Mouse (Mus musculus) 3T3-L1 (cell line): ENCODE results near the gene Pld6.
A peak's percentile ranks its signal among the peaks of the same experiment; 100 is the strongest.

Source experiments
- DNase-seq: peaks from one replicate; pipeline ENCODE4 v3.0.0-alpha.2; 2015; ENCODE audit warnings: low read depth, low spot score

Gene Pld6

DNA sequence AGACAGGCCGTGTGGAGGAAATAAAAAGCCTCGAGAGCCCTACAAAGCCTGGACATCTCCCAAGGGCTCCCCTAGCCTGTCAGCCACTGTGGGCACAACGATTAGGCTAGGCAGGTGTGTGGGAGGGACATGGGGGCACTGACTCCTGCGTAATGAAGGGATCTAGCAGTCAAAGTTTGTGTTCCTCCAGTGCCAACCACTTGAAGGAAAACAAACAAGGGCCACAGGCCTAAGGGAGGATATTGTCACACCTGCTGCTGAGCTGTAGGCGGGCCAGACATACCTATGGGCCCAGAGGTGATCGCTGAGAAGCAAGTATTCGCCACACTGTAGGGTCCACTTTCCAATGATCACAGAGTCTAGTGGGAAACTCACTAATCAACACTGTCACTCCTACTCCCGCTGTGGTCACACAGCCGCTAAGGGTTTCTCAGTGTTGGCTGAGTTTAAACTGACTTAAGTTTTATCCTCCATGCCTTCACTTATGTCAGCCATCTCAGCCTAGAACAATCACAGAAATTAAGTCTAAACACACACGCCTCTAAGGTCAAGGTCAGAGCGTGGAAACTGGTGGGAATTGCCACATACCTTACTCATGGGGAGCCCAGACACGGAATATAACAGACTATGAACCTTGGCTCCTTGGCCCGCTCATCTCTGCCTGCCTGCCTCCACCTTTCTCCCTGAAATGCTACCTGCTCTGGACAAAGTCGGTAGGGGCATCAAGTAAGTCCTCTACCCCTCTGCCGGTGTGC lies 824 bp downstream of the Pld6 start:
- DNase-seq, result no peak

DNA sequence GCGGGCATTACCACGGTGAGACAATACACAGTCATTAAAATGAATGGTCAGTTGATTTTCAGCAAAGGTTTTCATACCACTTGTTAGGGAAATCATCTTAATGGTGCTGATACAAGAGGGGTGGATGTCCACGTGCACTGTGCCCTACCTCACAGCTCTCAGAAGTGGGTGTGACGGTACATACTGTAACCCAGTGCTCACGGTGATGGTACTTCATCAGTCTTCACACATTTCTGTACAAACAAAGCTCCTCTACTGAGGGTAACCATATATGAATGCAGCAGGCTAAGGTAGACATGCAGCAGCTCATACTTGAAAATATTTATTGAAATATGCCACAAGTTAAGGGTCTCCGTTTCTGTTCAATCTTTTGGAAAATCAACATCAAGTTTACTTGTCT lies 3.9 kb downstream of the Pld6 start:
- no peak for DNase-seq

DNA sequence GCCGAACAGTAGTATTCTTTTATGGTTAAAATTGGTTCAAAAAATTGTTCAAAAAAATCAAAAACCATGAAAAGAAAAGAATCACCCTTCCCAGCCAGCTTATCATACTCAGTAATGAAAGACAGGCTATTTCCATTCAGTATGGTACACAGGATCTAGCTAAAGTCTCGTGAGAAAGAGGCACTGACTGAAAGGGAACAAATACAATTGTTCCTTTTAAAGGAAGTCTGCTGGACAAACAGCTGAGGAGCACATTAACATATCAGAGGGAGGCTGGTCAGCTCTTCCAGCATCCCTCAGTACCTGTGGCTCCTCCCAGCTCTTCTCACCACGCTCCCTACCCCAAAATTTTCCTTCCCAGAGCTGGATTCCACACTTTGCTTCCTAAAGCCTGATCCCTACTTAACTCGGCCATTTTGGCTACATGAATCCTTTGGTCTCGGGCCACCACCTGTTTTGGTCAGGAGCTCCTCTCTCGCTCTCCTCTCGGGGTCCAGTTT lies 5.3 kb downstream of the Pld6 start:
- DNase-seq, result no peak

DNA sequence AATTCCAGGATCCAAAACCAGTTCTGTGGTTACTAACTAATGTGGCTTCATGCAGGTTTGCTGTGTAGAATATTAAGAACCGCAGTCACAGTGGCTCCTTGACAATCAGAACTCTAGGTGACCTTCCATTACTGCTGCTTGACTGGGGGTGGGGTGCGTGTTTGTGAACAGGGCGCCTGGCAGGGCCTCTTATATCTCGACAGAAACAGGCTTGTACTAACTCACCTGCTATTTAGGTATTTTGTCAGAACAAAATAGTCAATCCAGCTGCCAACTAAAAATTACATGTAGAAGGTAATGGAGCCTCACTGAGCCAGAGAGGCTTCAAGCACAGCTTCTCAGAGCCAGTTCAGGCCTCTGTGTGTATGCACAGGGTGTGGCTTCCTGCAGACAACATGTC lies 7.2 kb downstream of the Pld6 start:
- no peak for DNase-seq

DNA sequence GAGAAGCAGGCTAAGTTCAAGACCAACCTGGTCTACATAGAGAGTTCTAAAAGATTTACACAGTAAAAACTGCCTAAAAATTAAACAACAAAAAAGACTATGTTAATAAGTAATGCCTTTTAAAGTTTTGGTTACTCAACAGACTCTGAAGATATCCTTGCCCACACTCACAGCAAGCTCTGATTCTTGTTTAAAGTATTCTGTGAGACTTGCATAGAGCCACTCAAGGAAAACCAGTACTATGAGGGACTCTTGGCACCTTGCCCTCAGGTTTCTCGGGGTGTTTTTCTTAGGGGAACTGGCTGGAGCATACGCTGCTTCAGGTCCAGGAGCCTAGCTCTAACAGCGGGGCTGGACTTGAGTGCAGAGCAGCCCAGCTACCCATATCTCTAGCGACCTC lies 8.0 kb downstream of the Pld6 start:
- DNase-seq, result no peak

DNA sequence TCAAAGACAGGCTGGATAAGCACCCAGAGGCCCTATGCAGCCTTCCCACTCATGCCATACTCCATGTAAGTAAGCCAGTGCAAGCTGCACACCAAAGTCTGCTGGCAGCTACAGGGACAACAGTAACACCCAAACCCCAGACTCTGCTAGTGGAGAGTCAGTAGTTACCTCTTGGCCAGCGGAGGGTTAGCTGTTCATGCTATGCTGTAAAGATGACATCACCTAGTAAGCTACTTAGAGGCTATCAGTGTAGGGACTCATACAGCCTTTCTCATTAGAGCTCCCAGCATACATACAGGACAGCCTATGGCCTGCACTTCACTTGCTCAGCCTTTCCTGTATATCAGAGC lies 8.6 kb downstream of the Pld6 start:
- DNase-seq, result no peak

DNA sequence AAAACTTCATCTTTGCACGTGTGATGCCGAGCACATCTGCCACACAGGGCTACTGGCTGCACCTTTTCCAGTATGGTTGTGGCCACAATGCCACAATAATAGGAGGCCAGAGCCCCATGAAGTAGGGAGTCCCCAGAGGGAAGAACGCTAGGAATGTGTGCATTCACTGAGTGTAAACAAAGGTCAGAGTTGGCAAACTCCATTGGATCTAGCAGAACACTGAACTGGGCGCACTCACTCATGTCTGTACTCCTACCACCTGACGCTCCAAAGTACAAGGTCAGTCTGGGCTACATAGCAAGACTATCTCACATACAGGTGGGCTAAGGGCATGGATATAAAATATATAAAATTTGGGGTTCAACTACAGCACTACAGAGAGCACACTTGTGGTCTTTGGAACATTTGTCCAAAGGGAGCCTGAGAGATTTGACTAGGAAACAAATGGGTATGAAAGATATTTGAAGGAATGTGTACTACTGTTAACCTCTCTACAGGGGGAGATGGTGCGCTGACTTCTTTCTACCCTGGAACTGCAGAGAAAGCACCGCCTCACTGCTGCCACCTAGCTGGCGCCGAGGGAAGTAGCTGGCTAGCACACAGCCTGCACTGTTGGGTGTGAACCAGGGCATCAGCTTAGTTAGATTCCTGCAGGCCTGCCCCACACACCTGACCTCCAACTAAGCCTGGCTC lies 9.1 kb downstream of the Pld6 start:
- DNase-seq, result peak; percentile 93

DNA sequence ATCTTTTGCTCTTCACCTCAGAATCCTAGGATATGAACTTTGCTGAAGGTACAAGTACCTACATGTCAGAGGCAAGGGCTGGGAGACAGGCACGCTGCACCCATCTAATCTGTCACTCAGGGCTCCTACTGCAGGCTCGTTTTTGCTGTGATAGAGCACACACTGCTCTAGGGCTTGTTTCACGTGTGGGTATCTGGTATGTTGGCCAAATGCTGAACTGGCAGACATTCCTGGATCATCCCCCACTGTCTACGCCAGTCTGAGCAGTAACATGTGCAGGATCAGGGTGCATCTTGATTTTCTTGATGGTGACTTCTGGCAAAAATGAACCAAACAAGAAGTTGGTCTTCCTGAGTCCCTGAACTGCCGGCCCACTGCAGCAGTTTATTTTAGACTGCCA lies 10.2 kb downstream of the Pld6 start:
- DNase-seq, result no peak

DNA sequence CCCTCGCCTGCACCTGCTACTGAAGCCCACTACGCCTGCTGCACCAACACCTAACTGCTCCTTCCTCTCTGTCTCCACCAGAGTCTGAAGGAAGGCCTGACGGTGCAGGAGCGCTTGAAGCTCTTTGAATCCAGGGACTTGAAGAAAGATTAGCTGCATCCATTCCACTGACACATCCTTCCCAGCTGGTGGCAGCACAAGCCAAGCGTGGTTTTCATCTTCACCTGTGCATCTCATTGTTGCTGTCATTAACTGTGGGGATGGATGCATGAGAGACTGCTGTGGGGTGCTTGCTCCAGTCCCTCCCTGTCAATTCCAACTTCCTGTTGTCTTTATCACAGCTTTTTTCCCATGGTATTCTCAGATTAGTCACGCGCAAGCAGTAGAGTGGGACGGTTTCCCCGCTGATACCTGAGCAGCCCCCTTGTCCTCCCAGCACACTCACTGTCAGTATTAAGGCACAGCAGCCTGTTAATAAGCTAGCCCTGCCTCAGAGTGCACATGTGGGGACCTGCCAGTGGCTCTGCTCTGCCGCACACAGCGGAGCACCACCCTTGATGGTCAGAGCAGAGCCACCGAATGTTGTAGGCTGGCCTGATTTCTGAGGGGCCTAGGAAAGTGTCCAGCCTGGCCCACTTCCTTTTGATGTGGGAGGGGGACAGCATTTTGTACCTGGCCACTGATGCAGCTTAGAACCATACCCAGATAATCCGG lies 11.9 kb downstream of the Pld6 start:
- no peak for DNase-seq

DNA sequence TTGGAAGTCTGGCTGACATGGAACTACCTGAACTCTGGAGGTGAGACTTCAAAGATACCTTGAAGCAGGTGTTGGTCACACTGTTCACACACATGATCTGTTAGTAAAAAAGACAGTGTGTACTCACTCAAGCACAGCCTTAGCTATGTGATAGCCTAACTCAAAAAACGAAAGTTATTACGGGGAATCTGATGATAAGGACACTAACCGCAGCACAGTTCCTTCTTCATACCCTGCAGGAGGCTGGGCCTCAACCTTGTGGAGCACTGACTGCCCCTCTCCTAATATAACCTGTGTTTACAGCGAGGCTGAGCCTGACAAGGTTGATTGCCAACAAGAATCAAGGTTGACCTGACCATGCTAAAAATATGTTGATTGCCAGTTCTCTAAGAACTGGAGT lies 12.9 kb downstream of the Pld6 start:
- DNase-seq, result no peak

DNA sequence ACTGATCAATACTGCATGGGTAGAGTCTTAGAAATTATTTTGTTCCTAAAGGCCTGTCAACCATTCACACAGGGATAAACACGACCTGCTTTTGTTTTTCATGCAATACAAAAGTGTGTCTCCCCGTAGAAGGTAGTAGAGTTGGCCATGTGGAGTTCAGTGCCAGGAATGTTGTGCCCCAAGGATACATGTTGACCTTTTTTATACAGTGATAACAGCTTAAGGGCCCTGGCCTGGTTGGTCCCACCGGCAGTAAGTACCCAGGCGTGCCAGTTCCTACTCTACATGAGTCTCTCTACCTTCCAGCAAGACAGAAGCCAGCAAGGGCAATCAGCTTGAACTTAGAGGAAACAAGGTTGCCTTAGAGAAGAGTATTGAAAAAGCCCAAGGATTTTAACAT lies 14.5 kb downstream of the Pld6 start:
- no peak for DNase-seq

DNA sequence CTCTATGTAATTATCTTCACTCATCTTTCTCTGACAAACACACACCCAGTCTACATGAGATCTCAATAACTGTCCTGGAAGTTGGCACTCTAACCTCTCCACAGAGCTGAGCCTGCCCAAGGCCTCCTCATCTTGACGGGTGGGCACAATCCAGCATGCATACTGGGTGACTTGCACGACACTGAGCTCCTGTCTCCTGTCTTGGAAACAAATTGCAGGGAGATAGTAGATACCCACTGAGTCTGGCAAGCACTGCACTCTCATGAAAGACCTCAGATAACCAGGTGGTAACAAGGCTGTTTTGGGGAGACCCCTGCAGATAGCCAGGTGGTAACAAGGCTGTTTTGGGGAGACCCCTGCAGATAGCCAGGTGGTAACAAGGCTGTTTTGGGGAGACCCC lies 15.2 kb downstream of the Pld6 start:
- no peak for DNase-seq

DNA sequence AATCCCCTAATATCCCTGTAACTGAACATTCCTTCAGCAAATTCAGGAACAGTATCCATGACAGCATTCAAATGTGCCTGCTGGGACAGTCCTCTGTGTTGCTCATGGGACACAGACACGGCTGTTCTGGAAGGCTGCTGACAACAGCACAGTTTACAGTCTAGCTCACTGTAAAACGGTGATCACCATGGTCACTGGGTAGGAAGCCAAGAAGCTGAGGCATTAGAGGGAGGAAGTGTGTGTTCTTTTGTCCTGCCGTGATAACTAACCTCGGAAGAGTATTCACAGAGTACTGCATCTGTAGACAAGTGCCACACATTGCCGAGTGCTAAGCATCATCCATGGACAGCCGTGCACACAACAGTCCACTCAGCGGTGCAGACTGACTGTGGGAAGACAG lies 16.7 kb downstream of the Pld6 start:
- no peak for DNase-seq

DNA sequence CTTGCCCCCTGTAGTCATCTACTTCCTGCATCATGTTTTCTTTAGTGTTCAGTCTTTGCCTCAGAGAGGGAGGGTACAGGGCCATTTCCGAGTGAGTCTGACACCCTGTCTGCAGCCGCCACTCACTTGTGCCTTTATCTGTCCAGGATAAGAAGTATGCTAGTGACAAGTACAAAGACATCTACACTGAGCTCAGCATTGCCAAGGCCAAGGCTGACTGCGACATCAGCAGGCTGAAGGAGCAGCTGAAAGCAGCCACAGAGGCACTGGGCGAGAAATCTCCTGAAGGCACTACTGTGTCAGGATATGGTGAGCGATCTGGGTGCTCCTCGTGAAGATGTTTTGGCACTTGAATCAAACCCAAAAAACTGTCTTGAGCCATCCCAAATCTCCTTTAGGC lies 17.7 kb downstream of the Pld6 start:
- no peak for DNase-seq

DNA sequence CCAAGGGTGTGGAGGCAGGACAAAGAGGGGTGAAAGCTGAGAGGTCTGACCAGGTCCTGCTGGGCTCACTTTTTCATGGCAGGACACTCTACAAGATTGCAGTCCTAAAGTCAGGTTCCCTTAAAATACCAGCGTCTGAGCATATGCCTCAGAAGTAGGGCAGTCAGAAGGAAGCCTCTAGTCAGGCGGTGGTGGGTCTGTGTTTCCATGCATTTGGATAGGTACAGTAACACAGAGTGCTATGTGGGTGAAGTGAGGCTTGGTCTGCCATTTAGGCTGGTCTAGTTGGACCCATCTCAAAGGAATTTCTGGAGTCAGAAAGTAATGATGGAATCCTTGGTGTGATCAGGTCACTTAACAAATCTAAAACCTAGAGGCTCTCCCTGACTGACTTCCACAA lies 18.1 kb downstream of the Pld6 start:
- DNase-seq, result no peak

DNA sequence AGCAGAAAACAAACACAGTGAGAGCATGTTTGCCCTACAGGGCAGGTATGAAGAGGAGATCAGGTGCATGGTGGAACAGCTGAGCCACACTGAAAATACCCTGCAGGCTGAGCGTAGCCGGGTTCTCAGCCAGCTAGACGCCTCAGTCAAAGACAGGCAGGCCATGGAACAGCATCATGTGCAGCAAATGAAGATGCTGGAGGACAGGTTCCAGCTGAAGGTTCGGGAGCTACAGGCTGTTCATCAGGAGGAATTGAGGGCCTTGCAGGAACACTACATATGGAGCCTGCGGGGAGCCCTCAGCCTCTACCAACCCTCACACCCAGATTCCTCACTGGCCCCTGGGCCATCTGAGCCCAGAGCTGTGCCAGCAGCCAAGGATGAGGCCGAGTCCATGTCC lies 26.6 kb downstream of the Pld6 start:
- no peak for DNase-seq

DNA sequence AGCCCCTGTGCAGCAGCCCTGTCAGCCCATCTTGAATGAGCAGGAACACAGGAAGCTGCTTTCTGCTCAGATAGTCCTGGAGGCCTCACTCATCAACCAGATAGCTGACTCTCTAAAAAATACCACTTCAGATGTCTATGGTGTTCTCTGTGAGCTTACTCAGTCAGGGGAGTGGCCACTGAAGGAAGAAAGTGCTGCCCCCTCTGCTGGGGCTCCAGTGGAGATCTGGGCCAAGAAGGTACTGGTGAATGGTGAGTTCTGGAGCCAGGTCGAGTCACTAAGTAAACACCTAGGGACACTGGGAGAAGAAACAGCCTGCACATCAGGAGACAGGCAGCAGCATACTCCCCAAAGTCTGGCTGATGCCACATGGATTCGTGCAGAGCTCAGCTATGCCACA lies 27.8 kb downstream of the Pld6 start:
- DNase-seq, result peak; percentile 65

DNA sequence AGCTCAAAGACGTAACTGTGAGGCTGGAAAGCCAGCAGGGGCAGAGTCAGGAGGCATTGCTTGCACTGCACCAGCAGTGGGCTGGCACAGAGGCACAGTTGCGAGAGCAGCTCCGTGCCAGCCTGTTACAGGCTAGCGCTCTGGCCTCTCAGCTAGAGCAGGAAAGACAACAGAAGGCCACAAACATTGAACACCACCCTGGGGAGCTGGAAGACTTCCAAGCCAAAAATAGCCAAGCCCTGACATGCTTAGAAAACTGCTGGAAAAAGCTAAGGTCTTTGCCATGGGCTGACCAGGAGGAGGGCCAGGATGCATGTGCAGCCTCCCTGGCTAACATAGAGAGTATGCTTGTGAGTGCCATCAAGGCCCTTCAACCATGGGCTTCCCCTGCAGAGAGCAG lies 28.3 kb downstream of the Pld6 start:
- DNase-seq, result peak; percentile 80

DNA sequence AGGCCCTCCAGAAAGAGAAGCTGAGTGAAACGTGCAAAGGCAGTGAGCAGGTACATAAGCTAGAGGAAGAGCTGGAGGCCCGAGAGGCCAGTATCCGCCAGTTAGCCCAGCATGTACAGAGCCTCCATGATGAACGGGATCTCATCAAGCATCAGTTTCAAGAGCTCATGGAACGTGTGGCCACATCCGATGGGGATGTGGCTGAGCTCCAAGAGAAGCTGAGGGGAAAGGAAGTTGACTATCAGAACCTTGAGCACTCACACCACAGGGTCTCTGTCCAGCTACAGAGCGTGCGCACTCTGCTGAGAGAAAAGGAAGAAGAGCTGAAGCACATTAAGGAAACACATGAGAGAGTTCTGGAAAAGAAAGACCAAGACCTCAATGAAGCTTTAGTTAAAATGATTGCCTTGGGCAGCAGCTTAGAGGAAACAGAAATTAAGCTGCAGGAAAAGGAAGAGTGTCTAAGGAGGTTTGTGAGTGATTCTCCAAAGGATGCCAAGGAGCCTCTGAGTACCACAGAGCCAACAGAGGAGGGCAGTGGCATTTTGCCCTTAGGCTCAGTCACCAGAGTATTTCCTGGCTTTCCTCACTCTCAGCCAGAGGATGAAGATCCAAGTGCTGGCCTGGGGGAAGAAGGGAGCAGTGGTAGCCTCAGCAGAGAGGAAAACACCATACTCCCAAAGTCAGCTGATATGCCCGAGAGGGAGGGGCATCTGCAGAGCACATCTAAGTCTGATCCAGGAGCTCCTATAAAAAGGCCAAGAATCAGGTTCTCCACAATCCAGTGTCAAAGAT lies 29.1 kb downstream of the Pld6 start:
- DNase-seq, result peak; percentile 48

DNA sequence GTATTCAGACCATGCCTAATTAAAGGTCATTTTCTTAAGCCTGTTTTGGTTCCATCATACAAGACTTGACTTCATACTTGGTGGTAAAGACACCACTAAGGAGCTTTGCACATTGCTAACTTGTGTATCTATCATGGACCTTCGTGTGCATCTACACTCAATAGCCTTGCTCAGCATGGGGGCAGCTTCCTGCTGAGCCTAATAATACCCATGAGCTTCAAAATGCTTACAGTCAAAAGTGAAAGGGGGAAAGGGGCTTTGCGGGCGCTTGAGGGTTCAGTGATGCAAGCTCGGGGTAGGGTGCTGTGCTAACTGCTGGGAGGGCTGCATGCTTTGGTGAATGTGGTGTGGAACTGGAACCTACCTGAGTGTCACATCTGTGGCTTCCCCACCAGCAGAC lies 31.1 kb downstream of the Pld6 start:
- no peak for DNase-seq

DNA sequence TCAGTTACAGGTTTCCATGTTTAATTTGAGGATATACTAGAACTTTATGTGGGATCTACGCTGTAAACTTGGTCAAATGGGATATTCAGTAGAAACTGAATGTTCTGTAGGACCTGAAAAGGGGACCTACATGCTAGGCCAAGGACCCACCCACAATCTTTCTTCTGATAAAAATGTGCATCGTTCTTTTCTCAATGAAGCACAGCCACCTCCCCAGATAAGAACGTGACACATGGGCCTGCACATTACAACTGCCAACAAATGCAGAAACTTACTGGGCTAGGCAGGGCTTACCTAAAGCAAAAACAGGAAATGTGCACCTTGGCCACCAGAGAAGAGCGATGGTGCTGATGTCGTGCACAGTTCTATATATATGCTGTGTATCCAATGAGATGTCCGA lies 32.9 kb downstream of the Pld6 start:
- DNase-seq, result no peak

DNA sequence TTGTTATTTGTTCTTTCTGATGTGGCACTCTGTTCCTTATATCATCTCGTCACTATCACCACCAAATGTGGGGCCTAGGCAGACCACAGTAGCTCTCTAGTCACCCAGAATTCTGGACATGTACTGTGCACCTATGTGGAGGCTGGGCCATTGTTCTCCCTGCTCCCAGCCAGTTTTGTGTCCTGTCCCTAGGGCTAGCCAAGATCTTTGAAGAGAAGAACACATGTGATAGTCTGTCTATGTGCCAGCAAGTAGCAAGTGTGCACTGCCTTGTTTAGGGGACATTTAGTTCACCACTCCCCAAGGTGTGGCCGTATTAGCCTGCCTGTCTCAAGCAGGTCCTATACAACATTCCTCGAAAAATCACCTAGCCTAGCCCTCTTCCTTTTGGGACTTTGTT lies 38.4 kb downstream of the Pld6 start:
- no peak for DNase-seq
